Mouse (Mus musculus) forebrain, embryonic 14.5 days (tissue): Measurements from ENCODE around the gene Pcx. TPM values are rescaled to one million over a fixed set of nuclear protein-coding genes. Genes with fewer than 3 reads are reported as not detected.
A peak's percentile ranks its signal among the peaks of the same experiment; 100 is the strongest.

ENCODE experiments used
- ATAC-seq: fragments of 200-750 bp; cut with Nextera tagmentation; 2 replicates; pipeline ENCODE4 v1.8.0; 2017; ENCODE audit warnings: mild to moderate bottlenecking, moderate library complexity
- DNase-seq: peaks from one replicate; pipeline ENCODE4 v3.0.0-alpha.2; 2015; ENCODE audit warnings: low spot score
- H3K27ac ChIP-seq: fragments of 300-500 bp; sonication (generic); 2 replicates; pipeline ENCODE4 v1.5.1; 2014; ENCODE audit warnings: low read depth, mild to moderate bottlenecking, control low read depth, low read length, moderate library complexity
- H3K27me3 ChIP-seq: fragments of 300-500 bp; sonication (generic); replicated peaks from 2 replicates; pipeline ENCODE4 v1.6.1; 2014; ENCODE audit warnings: low read length, control low read depth, mixed read lengths; ENCODE audit not compliant: control insufficient read depth, insufficient read depth
- H3K36me3 ChIP-seq: fragments of 300-500 bp; sonication (generic); 2 replicates; pipeline ENCODE4 v1.6.1; 2014; ENCODE audit warnings: low read length, control low read depth; ENCODE audit not compliant: control insufficient read depth, insufficient read depth
- H3K4me1 ChIP-seq: fragments of 300-500 bp; sonication (generic); 2 replicates; pipeline ENCODE4 v1.6.1; 2014; ENCODE audit warnings: antibody characterized with exemption, low read length, control low read depth; ENCODE audit not compliant: control insufficient read depth, insufficient read depth
- H3K4me2 ChIP-seq: fragments of 300-500 bp; sonication (generic); 2 replicates; pipeline ENCODE4 v1.6.1; 2014; ENCODE audit warnings: mild to moderate bottlenecking, control low read depth, low read length
- H3K4me3 ChIP-seq: fragments of 300-500 bp; sonication (generic); 2 replicates; pipeline ENCODE4 v1.5.1; 2014; ENCODE audit warnings: low read depth, low read length, control low read depth
- H3K9ac ChIP-seq: fragments of 300-500 bp; sonication (generic); 2 replicates; pipeline ENCODE4 v1.6.1; 2014; ENCODE audit warnings: mild to moderate bottlenecking, low read length, control low read depth, moderate library complexity
- H3K9me3 ChIP-seq: fragments of 300-500 bp; sonication (generic); replicated peaks from 2 replicates; pipeline ENCODE4 v1.6.1; 2016; ENCODE audit warnings: low read length, control low read depth, mixed read lengths; ENCODE audit not compliant: control insufficient read depth
- WGBS: fragments of 180-500 bp; shearing (Covaris S2); extraction: QIAGEN DNeasy Blood & Tissue Kit; methylation state at CpG from one replicate; pipeline ENCODE4 v1.1.7; 2014; 5-methylcytosine and 5-hydroxymethylcytosine counted together
- polyA plus RNA-seq: library from polyadenylated mRNA; unstranded; fragments of >200 nt; fragmentation: Nextera tagmentation; extraction: Ambion mirVana; gene quantifications from 2 replicates; pipeline ENCODE4 v1.2.1, GENCODE M21; 2014

Gene Pcx
- polyA plus RNA-seq, 1 experiment from 2014 or later: 14.8 TPM

DNA sequence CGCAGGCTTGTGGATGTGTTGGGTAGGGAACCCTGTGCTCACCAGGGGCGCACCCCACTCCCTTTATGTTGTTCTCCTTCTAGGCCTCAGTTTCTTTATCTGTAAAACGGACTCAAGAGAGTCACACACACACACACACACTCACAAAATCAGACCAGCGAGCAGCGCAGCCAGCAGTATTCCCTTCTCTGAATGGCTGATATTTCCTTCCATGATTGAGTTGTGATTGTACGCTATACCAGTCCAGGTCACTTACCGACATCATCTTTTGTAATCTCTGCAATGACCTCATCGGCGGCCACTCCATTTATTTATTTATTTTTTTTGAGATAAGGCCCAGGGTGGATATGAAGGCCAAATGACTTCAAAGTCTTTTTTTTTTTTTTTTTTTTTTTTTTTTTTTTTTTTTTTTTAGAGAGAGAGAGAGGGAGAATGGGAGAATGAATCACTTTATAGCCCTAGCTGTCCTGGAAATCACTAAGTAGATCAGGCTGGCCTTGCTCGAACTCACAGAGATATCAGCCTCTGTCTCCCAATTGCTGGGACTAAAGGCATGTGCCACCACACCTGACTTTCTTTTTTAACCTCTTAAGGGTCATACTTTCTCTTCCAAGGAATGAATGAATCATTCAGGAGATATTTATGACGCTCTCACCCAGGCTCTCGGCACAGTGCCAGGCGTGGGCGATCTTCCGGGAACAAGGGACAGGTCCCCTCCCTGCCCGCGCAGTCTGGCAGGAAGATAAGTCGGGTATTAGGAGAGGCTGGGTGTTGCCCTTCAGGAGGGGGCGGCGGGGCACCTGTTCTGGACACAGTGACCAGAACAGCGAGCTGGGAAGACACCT lies 32.7 kb upstream of the Pcx start, which contains the start of gene Syt12:
TSS of gene Syt12 (minus strand) at position 103 of the 845 bp plus-strand sequence.
- H3K36me3 ChIP-seq: no peaks in the 10 kb centered on the region
- no peak within 1 kb of the TSS for H3K27ac ChIP-seq
- WGBS: 34% methylated on average over 21 of the region's 21 CpGs
- ATAC-seq (no peak), DNase-seq (no peak)
- H3K4me3 ChIP-seq: peak within 1 kb of the TSS; percentile 53
- 0 out of 2 replicates have a peak, but pooled peaks cover 6% of the 10 kb centered on the region for H3K4me1 ChIP-seq
- H3K4me2 ChIP-seq: peak within 1 kb of the TSS; percentile 95
- H3K9ac ChIP-seq: peak within 1 kb of the TSS; percentile 58
- H3K27me3 ChIP-seq: peaks cover 25% of the 10 kb centered on the region
- no peaks in the 10 kb centered on the region for H3K9me3 ChIP-seq

DNA sequence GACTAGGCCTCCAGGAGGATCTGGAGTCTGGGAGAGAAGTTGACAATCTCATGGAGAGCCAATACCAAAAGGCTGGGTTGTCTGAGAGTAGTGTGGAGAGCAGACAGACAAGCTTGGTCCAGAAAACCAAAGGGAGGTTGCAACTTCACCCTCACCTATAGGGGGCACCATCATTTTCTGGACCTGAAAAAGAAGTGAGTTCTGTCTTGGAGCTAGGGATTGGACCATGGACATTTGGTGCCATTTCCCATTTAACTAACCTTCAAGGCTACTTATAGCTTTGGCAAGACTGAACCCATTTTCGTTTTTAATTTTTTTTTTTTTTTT lies 32.1 kb upstream of the Pcx start:
- H3K4me3 ChIP-seq: no peak overlapping the region
- no peak overlapping the region for H3K9ac ChIP-seq
- H3K36me3 ChIP-seq: no peaks in the 10 kb centered on the region
- no peak for DNase-seq
- H3K27ac ChIP-seq: no peak overlapping the region
- H3K4me2 ChIP-seq: no peak overlapping the region
- peaks cover 25% of the 10 kb centered on the region for H3K27me3 ChIP-seq
- no peaks in the 10 kb centered on the region for H3K9me3 ChIP-seq
- WGBS: 32% methylated on average over 1 of the region's 1 CpGs
- H3K4me1 ChIP-seq: 0 out of 2 replicates have a peak, but pooled peaks cover 6% of the 10 kb centered on the region
- no peak for ATAC-seq

DNA sequence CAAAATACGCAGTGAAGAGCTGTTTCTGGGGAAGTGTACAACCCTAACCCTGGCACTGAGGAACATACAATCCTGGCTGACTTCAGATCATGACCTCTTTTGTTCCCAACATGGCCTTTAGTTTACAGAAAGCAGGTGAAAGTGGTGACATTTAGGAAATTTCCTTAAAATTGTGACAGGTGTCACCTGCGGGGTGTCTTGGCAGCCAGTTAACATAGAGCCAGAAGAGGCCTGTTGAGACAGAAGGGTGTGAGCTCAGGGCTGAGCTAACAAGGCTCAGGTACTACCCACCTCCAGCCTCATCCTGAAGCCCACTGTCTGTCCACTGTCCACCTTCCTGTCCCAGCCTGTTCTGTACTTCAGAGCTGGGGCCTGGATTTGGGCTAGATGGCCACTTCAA lies 30.2 kb upstream of the Pcx start:
- WGBS: 84% methylated on average over 2 of the region's 2 CpGs
- H3K9me3 ChIP-seq: no peaks in the 10 kb centered on the region
- H3K9ac ChIP-seq: no peak overlapping the region
- H3K27me3 ChIP-seq: peaks cover 25% of the 10 kb centered on the region
- DNase-seq: no peak
- H3K4me1 ChIP-seq: 0 out of 2 replicates have a peak, but pooled peaks cover 6% of the 10 kb centered on the region
- H3K36me3 ChIP-seq: no peaks in the 10 kb centered on the region
- H3K4me3 ChIP-seq: no peak overlapping the region
- ATAC-seq: no peak
- H3K27ac ChIP-seq: no peak overlapping the region
- H3K4me2 ChIP-seq: no peak overlapping the region

DNA sequence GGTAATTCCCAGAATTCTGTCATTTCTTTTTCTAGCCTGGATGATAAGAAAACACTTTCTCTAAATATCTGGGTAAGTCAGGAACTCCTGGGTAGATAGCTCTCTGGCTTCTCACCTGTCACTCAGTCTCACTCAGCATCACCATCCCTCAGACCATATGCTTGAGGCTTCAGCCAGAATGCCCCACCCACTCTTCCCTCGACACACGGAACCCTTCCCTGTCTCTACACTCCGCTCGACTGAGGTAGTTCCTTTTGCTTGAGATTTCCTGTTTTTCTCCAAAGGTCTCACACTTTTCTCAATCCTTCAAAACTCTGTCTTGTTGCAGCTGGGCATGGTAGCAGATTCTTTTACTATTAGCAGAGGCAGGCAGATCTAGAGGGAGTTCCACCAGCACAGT lies 28.9 kb upstream of the Pcx start:
- H3K9ac ChIP-seq: no peak overlapping the region
- no peak overlapping the region for H3K4me2 ChIP-seq
- WGBS: 67% methylated on average over 4 of the region's 4 CpGs
- H3K27me3 ChIP-seq: peaks cover 12% of the 10 kb centered on the region
- H3K4me1 ChIP-seq: 0 out of 2 replicates have a peak, but pooled peaks cover 6% of the 10 kb centered on the region
- H3K4me3 ChIP-seq: no peak overlapping the region
- no peaks in the 10 kb centered on the region for H3K9me3 ChIP-seq
- ATAC-seq (no peak), DNase-seq (no peak)
- no peak overlapping the region for H3K27ac ChIP-seq
- no peaks in the 10 kb centered on the region for H3K36me3 ChIP-seq

DNA sequence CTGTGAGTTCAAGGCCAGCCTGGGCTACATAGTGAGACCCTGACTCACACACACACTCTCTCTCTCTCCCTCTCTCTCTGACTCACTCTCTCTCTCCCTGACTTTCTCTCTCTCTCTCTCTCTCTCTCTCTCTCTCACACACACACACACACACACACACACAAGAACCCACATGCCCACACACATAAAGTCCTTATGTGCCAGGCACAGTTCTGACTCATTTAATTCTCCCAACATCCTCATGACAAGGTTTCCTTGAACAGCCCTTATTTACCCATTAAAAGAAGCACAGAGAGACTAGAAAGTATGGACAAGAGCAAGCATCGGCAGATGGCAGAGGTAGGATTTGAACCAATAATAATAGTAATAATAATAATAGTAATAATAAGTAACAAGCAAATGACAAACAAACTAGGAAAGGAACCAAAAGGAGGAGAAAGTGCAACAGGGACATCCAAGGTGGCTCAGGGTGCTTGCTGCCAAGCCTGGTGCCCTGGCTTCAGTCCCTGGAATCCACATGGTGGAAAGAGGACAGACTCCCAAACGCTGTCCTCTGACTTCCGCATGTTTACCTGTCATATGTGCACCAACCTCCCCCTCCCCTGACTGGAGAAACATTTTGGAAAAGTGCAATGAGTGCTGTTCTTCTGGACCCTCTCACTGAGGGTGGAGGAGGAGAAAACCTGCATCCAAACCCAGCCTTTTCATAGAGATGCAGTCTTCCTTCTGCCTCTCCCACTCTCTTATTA lies 28.0 kb upstream of the Pcx start:
- Histone ChIP-seq H3K9ac (no peak overlapping the region), H3K4me3 (no peak overlapping the region), H3K9me3 (no peaks in the 10 kb centered on the region), H3K27me3 (peaks cover 5% of the 10 kb centered on the region), H3K36me3 (no peaks in the 10 kb centered on the region), H3K27ac (no peak overlapping the region), H3K4me1 (0 out of 2 replicates have a peak, but pooled peaks cover under 1% of the 10 kb centered on the region), H3K4me2 (no peak overlapping the region)
- DNase-seq (no peak), ATAC-seq (no peak)
- 86% methylated on average over 3 of the region's 3 CpGs for WGBS

DNA sequence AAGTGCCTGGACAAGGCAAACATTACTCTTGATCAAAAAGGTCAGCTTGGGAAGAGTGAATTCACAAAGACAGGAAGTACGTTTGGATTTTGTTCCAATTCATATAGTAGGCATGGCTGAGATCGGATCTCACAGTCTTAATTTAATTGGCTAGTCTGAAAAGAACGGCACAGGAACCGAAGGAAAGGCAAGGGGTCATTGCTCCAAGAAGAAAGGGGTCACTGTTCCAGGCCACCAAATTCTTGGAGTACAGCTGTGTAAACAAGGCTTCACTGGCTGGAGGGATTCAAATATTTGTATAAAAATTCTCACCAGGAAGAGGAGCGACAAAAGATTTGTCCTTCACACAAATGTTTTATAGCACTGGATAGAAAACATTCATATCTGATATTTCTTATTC lies 25.3 kb upstream of the Pcx start:
- H3K9ac ChIP-seq: no peak overlapping the region
- no peaks in the 10 kb centered on the region for H3K27me3 ChIP-seq
- no peaks in the 10 kb centered on the region for H3K4me1 ChIP-seq
- H3K9me3 ChIP-seq: no peaks in the 10 kb centered on the region
- ATAC-seq: no peak
- no peak for DNase-seq
- 73% methylated on average over 5 of the region's 5 CpGs for WGBS
- H3K4me2 ChIP-seq: no peak overlapping the region
- H3K4me3 ChIP-seq: no peak overlapping the region
- no peaks in the 10 kb centered on the region for H3K36me3 ChIP-seq
- no peak overlapping the region for H3K27ac ChIP-seq

DNA sequence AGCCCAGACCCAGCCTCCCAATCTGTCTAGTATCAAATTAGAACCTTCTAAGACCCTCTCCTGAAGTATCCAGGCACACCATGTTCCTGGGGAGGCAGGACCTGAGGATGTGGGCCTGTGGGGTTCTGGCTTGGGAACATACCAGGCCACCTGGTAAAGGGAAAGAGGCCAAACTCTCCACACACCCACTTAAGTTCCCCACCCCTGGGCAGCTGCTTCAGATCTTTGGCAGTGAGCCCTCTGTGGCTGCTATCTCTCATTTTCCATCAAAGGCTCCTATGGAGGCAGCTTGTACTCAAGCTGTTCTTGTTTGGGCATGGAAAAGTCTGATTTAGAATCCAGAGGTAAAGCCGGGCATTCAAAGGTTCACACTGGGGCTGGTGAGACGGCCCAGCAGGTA lies 22.4 kb upstream of the Pcx start:
- 71% methylated on average over 2 of the region's 2 CpGs for WGBS
- H3K27me3 ChIP-seq: no peaks in the 10 kb centered on the region
- no peaks in the 10 kb centered on the region for H3K9me3 ChIP-seq
- H3K4me1 ChIP-seq: no peaks in the 10 kb centered on the region
- H3K4me3 ChIP-seq: no peak overlapping the region
- ATAC-seq (no peak), DNase-seq (no peak)
- H3K27ac ChIP-seq: no peak overlapping the region
- H3K9ac ChIP-seq: no peak overlapping the region
- no peak overlapping the region for H3K4me2 ChIP-seq
- H3K36me3 ChIP-seq: no peaks in the 10 kb centered on the region

DNA sequence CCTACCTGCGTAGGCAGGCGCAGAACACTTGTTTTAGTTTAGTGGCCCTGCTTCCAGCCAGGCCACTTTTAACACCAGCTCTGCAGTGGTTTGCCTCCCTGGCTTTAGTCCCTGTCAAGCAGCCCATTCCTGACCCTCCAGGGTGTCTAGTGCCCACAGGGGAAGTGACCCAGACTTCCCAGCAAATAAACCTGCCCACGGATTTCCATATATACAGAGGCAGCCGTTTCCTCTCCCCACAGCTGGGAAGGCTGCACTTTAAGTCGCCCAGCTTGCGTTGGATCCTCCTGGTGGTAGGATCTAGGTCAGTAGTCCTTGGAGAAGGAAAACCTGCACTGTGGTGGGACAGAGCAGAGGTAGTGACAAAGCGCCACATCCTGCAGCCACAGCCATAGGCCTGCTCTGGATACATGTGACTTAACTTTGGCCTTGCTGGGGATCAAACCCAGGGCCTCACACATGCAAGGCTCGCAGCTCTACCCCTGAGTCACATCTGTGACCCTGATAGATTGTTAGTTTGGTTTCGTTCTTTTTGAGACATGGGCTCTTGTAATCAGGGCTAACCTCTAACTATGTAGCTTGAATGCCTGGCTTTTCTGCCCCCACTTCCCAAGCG lies 19.1 kb upstream of the Pcx start:
- H3K9me3 ChIP-seq: no peaks in the 10 kb centered on the region
- H3K9ac ChIP-seq: no peak overlapping the region
- DNase-seq: no peak
- 72% methylated on average over 10 of the region's 10 CpGs for WGBS
- ATAC-seq: no peak
- H3K4me2 ChIP-seq: no peak overlapping the region
- no peaks in the 10 kb centered on the region for H3K36me3 ChIP-seq
- no peaks in the 10 kb centered on the region for H3K27me3 ChIP-seq
- H3K4me3 ChIP-seq: no peak overlapping the region
- H3K4me1 ChIP-seq: no peaks in the 10 kb centered on the region
- H3K27ac ChIP-seq: no peak overlapping the region
